Mouse (Mus musculus): Measurements from ENCODE around the gene Vopp1. TPM values are rescaled to one million over a fixed set of nuclear protein-coding genes. Genes with fewer than 3 reads are reported as not detected.
"Not testable (repeated sequence)": the region's sequence is repeated elsewhere in the genome, so short reads cannot be mapped to it uniquely, and the experiment has no call there.

Vopp1 gene
- total RNA-seq (2014; fragmentation: Nextera tagmentation) (17.0 and 31.9 TPM in 2 replicates), total RNA-seq (2017) (32.8 and 37.1 TPM in 2 replicates), polyA plus RNA-seq (2012) (5.3 and 5.4 TPM in 2 replicates)

DNA sequence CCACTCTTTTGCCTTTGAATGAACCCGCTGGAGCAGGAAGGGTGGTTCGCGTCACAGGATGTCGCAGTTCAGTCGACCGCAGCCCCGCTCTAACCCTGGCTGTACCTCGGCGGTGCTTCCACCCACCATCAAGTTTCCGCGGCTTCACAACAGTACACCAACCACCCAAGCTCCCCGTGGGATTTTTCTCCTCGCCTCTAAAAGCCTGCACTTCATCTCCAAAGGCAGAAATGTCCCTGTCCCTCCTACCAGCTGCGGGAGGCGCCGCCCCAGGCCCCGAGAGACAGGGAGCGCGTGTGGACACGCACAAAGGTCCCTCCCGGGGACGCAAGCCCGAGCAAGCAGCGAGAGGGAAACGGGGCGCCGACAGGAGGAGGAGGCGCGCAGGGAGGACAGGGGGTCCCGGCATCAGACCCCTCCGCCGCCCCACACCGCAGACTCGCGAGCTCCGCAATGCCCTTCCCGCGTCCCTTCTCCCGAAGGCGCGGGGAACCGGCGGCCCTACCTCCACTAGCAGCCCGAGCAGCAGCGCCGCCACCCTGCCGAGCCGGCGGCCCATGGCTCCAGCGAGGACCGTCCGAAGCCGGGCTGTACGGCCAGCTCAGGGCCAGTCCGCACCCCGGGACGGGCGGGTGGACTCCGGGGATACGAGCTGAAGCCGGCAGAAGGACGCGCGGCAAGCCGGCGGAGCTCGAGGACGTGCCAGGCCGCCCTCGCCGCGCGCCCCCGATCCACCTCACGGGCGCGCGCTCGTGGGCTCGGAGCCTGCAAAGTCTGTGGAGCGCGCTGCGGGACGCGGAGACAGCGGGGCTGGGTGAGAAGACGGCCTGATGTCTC lies at the start of gene Vopp1:
TSS of gene Vopp1 (minus strand) at position 738 of the 837 bp plus-strand sequence.
- no peaks in the 10 kb centered on the region for H3K36me3 ChIP-seq (replicated peaks)
- H3K4me3 ChIP-seq (ENCODE audit: low read depth, low read length): peak within 1 kb of the TSS; percentile 96
- H3K4me1 ChIP-seq (ENCODE audit: insufficient read depth, low read depth, low read length): peaks cover 24% of the 10 kb centered on the region
- H3K9me3 ChIP-seq (replicated peaks): no peaks in the 10 kb centered on the region
- no peak for TF ChIP-seq GATA1 (IDR thresholded peaks at IDR 0.05; ENCODE audit: borderline replicate concordance, low read length)
- TF ChIP-seq GATA2 (IDR thresholded peaks at IDR 0.05; ENCODE audit: borderline replicate concordance, low read depth, low read length): no peak
- no peak for TF ChIP-seq POLR2AphosphoS5 (IDR thresholded peaks at IDR 0.05; ENCODE audit: insufficient replicate concordance, low read depth, low read length)
- no peak for TF ChIP-seq CTCF (IDR thresholded peaks at IDR 0.05; ENCODE audit: low read depth, low read length)
- TF ChIP-seq TAL1 (conservative IDR thresholded peaks at IDR 0.05; ENCODE audit: low read depth, low read length): no peak
- ATAC-seq (ENCODE audit: extremely low read depth, insufficient number of reproducible peaks, low FRiP score, poor library complexity, severe bottlenecking) (peak; percentile 69), DNase-seq (ENCODE audit: low spot score) (peak; percentile 61)
- H3K27me3 ChIP-seq (ENCODE audit: insufficient read depth, low read length): no peaks in the 10 kb centered on the region

DNA sequence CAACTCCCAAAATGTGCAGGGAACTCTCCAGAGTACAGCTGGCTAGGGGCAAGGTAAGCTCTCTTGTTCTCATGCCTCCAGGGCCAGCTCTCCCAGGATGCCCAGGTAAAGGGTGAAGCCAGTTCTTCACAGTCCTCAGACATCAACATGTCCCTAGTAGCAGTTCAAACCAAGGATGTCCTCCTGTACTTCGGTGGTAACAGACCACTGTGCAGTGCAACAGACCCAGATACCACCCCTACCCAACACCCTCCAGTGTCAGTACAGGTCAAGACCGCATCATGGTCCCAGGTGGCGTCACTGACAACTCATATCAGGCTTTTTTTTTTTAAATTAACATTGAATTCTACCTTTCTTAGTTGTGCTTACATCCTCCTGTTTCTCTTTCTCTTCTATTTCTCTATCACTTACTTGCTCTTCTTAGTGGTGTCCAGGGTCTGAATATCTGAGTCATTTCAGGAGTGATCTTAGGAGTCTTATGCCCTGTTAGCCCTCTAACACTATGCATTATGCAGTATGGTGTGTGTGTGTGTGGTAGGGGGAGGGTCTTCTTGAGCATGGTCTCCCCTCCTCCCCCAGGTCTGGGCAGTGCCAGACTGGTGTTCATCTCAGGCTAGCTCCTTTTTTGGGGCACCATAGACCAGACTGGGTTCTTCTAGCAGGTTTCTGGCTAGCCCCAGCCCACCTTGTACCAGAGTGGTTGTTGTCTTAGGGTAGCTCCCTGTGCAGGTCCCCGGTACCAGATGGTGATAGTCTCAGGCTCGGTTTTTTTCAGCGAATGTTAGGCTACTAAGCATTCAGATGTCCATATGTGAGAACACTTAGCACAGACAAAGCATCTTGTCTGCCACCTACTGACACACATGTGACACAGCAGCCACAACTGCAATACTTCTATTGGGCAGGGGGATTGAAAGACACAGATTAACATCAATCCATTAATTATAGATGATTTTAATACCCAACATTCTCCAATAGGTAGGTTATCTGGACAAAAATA lies 34.4 kb upstream of the Vopp1 start:
- peak; percentile 43; the same call in 1 of the 2 replicates for TF ChIP-seq CTCF (IDR thresholded peaks at IDR 0.05; ENCODE audit: low read depth, low read length)
- no peak for TF ChIP-seq TAL1 (conservative IDR thresholded peaks at IDR 0.05; ENCODE audit: low read depth, low read length)
- Histone ChIP-seq H3K36me3 (replicated peaks) (no peaks in the 10 kb centered on the region), H3K27me3 (ENCODE audit: insufficient read depth, low read length) (peaks cover 9% of the 10 kb centered on the region), H3K4me1 (ENCODE audit: insufficient read depth, low read depth, low read length) (peaks cover 4% of the 10 kb centered on the region), H3K4me3 (ENCODE audit: low read depth, low read length) (no peak overlapping the region), H3K9me3 (replicated peaks) (no peaks in the 10 kb centered on the region)
- DNase-seq (ENCODE audit: low spot score): peak; percentile 5
- ATAC-seq (ENCODE audit: extremely low read depth, insufficient number of reproducible peaks, low FRiP score, poor library complexity, severe bottlenecking): peak; percentile 76

DNA sequence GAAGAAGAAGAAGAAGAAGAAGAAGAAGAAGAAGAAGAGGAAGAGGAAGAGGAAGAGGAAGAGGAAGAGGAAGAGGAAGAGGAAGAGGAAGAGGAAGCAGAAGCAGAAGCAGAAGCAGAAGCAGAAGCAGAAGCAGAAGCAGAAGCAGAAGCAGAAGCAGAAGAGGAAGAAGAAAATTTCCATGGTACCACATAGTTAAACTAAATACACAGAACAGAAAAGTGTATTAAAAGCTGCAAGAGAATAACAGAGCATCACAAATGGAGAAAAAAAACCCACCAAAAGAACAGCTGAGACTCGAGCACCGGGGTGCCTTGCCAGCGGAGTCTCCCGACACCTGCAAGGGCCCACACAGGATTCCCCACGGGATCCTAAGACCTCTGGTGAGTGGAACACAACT lies 26.2 kb upstream of the Vopp1 start:
- H3K9me3 ChIP-seq (replicated peaks); ATAC-seq (ENCODE audit: extremely low read depth, insufficient number of reproducible peaks, low FRiP score, poor library complexity, severe bottlenecking); H3K36me3 ChIP-seq (replicated peaks); H3K27me3 ChIP-seq (ENCODE audit: insufficient read depth, low read length); DNase-seq (ENCODE audit: low spot score); H3K4me1 ChIP-seq (ENCODE audit: insufficient read depth, low read depth, low read length); H3K4me3 ChIP-seq (ENCODE audit: low read depth, low read length): not testable (repeated sequence)

DNA sequence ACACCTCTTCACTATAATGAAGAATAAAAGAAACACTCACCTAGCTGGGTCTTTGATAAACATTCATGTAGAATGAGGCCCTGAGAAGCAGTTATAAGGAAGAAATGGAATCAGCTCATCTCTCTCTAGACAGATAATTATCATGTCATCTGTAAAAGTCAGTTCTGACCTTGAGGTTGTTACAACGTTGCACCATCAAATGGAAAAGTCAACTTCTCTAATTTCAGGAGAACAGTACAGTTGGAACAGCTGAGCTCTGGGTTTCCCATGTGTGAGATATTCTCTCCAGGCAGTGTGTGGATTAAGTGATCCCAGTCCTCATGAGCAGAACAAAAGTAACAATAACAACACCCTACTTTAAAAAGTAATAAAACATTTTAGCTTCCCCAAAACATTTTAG lies 25.3 kb upstream of the Vopp1 start, which contains the start of gene Vmn1r21:
TSS of gene Vmn1r21 (minus strand) at position 58 of the 400 bp plus-strand sequence.
- ATAC-seq (ENCODE audit: extremely low read depth, insufficient number of reproducible peaks, low FRiP score, poor library complexity, severe bottlenecking): no peak
- TF ChIP-seq POLR2AphosphoS5 (IDR thresholded peaks at IDR 0.05; ENCODE audit: insufficient replicate concordance, low read depth, low read length): no peak
- no peak for TF ChIP-seq CTCF (IDR thresholded peaks at IDR 0.05; ENCODE audit: low read depth, low read length)
- TF ChIP-seq GATA2 (IDR thresholded peaks at IDR 0.05; ENCODE audit: borderline replicate concordance, low read depth, low read length): no peak
- no peak for TF ChIP-seq TAL1 (conservative IDR thresholded peaks at IDR 0.05; ENCODE audit: low read depth, low read length)
- no peak for TF ChIP-seq GATA1 (IDR thresholded peaks at IDR 0.05; ENCODE audit: borderline replicate concordance, low read length)
- Histone ChIP-seq H3K4me3 (ENCODE audit: low read depth, low read length) (no peak within 1 kb of the TSS), H3K9me3 (replicated peaks) (no peaks in the 10 kb centered on the region), H3K36me3 (replicated peaks) (no peaks in the 10 kb centered on the region), H3K27me3 (ENCODE audit: insufficient read depth, low read length) (no peaks in the 10 kb centered on the region), H3K4me1 (ENCODE audit: insufficient read depth, low read depth, low read length) (no peaks in the 10 kb centered on the region)
- no peak for DNase-seq (ENCODE audit: low spot score)

DNA sequence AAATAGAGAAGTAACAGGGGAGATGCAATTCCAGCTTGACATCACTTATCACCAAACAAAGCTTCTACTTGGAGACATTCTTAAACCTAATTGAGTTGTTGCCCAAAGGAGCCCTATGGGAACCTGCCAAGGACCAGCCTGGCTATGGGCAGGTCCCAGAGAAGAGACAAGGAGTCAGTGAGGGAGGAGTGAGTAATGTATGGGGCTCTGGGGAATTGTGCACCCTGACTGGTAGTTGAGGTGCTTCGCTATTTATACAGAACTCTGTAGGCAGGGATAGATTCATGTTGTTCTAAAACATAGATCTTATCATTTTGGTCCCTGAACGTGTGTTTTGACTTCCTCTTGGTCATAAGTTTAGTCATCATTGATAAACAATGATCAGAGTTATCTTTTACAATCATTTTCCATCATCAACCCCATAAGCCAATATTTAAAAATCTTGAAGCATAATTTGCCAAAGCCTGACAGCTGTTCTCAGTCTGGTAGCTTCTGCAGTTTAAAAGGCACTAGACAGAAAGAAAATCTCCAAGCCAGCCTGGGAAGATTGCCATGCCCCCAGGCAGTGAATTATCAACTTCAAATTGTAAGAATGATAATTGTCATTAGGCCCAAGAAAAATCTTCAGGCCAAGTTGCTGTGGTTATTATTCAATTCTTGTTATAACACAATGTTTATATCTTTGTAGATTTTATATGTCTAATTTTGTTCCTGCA lies 14.9 kb upstream of the Vopp1 start:
- TF ChIP-seq GATA1 (IDR thresholded peaks at IDR 0.05; ENCODE audit: borderline replicate concordance, low read length) (no peak), POLR2AphosphoS5 (IDR thresholded peaks at IDR 0.05; ENCODE audit: insufficient replicate concordance, low read depth, low read length) (no peak), CTCF (IDR thresholded peaks at IDR 0.05; ENCODE audit: low read depth, low read length) (no peak), GATA2 (IDR thresholded peaks at IDR 0.05; ENCODE audit: borderline replicate concordance, low read depth, low read length) (no peak), TAL1 (conservative IDR thresholded peaks at IDR 0.05; ENCODE audit: low read depth, low read length) (no peak)
- Histone ChIP-seq H3K27me3 (ENCODE audit: insufficient read depth, low read length) (no peaks in the 10 kb centered on the region), H3K36me3 (replicated peaks) (no peaks in the 10 kb centered on the region), H3K4me3 (ENCODE audit: low read depth, low read length) (no peak overlapping the region), H3K9me3 (replicated peaks) (no peaks in the 10 kb centered on the region), H3K4me1 (ENCODE audit: insufficient read depth, low read depth, low read length) (peaks cover 2% of the 10 kb centered on the region; the same call in 1 of the 2 replicates)
- DNase-seq (ENCODE audit: low spot score) (no peak), ATAC-seq (ENCODE audit: extremely low read depth, insufficient number of reproducible peaks, low FRiP score, poor library complexity, severe bottlenecking) (no peak)
